Mouse (Mus musculus) liver, embryonic 14.5 days (tissue): Measurements from ENCODE around the gene Ccser1. TPM values are rescaled to one million over a fixed set of nuclear protein-coding genes. Genes with fewer than 3 reads are reported as not detected.
"Not testable (repeated sequence)": the region's sequence is repeated elsewhere in the genome, so short reads cannot be mapped to it uniquely, and the experiment has no call there.

Experiments
- ATAC-seq: fragments of 200-750 bp; cut with Nextera tagmentation; 2 replicates; pipeline ENCODE4 v1.8.0; 2017; ENCODE audit warnings: moderate number of reproducible peaks, mild to moderate bottlenecking, moderate library complexity; ENCODE audit not compliant: insufficient read depth
- DNase-seq, 3 experiments: peaks; one replicate each; pipeline ENCODE4 v3.0.0-alpha.2; 2012 to 2013; ENCODE audit warnings: low read depth in 3 of 3, low spot score in 3 of 3
- H3K27ac ChIP-seq: fragments of 300-500 bp; sonication (generic); 2 replicates; pipeline ENCODE4 v1.5.1; 2014; ENCODE audit warnings: moderate library complexity, mild to moderate bottlenecking, control low read depth, inconsistent platforms
- H3K27me3 ChIP-seq: fragments of 300-500 bp; sonication (generic); 2 replicates; pipeline ENCODE4 v1.6.1; 2014; ENCODE audit warnings: mild to moderate bottlenecking, low read length, moderate library complexity; ENCODE audit not compliant: control insufficient read depth, insufficient read depth
- H3K36me3 ChIP-seq: fragments of 300-500 bp; sonication (generic); replicated peaks from 2 replicates; pipeline ENCODE4 v1.6.1; 2014; ENCODE audit warnings: low read depth; ENCODE audit not compliant: control insufficient read depth, insufficient read depth
- H3K4me1 ChIP-seq, 2 experiments: fragments of 200-500 bp in 1 of 2; fragments of 300-500 bp in 1 of 2; sonication (generic) in 1 of 2; replicated peaks; 2 replicates each; pipeline ENCODE4 v1.6.1; 2012 to 2014; ENCODE audit warnings: antibody characterized with exemption in 1 of 2, inconsistent platforms in 1 of 2, low read length in 1 of 2; ENCODE audit not compliant: control insufficient read depth in 2 of 2, insufficient read depth in 2 of 2
- H3K4me2 ChIP-seq: fragments of 300-500 bp; sonication (generic); 2 replicates; pipeline ENCODE4 v1.6.1; 2014; ENCODE audit warnings: low read depth, mild to moderate bottlenecking, control low read depth, moderate library complexity
- H3K4me3 ChIP-seq, 2 experiments: fragments of 200-500 bp in 1 of 2; fragments of 300-500 bp in 1 of 2; sonication (generic) in 1 of 2; 2 replicates each; pipeline ENCODE4 v1.5.1; 2012 to 2014; ENCODE audit warnings: low read depth in 2 of 2, low read length in 2 of 2, mild to moderate bottlenecking in 2 of 2, control low read depth in 1 of 2, inconsistent platforms in 1 of 2, moderate library complexity in 1 of 2; ENCODE audit not compliant: insufficient read depth in 1 of 2
- H3K9ac ChIP-seq: fragments of 300-500 bp; sonication (generic); replicated peaks from 2 replicates; pipeline ENCODE4 v1.6.1; 2014; ENCODE audit warnings: mild to moderate bottlenecking, control low read depth, moderate library complexity
- H3K9me3 ChIP-seq: fragments of 300-500 bp; sonication (generic); 2 replicates; pipeline ENCODE4 v1.6.1; 2016; ENCODE audit warnings: low read length, mixed read lengths; ENCODE audit not compliant: control insufficient read depth
- CTCF ChIP-seq: IDR thresholded peaks from 2 replicates; pipeline ENCODE4 v1.5.1; 2016; ENCODE audit warnings: antibody characterized with exemption, low read depth, control low read depth
- EP300 ChIP-seq: IDR thresholded peaks from 2 replicates; pipeline ENCODE4 v1.6.1; 2016; ENCODE audit warnings: antibody characterized with exemption, low read depth
- WGBS: fragments of 180-500 bp; shearing (Covaris S2); extraction: QIAGEN DNeasy Blood & Tissue Kit; methylation state at CpG from one replicate; pipeline ENCODE4 v1.1.7; 2014; ENCODE audit not compliant: insufficient replicate concordance; 5-methylcytosine and 5-hydroxymethylcytosine counted together
- polyA plus RNA-seq, 2 experiments: library from polyadenylated mRNA; depleted of rRNA in 1 of 2; stranded (reverse) in 1 of 2; unstranded in 1 of 2; fragments of >200 nt; fragmentation: Nextera tagmentation in 1 of 2; extraction: Ambion mirVana in 1 of 2; gene quantifications; 2 replicates each; pipeline versions ENCODE4 v1.2.1 to v1.2.3; 2012 to 2014

Ccser1 gene
- polyA plus RNA-seq, 2 experiments: 0.09 TPM

GRCm38 (mm10) chr6:61248700-61249099, 68.6 kb downstream of the Ccser1 start:
- no peaks in the 10 kb centered on the region for H3K27me3 ChIP-seq
- H3K9me3 ChIP-seq: no peaks in the 10 kb centered on the region
- no peaks in the 10 kb centered on the region for H3K4me1 ChIP-seq
- no peak overlapping the region for H3K4me3 ChIP-seq
- no peak overlapping the region for H3K27ac ChIP-seq
- ATAC-seq (no peak), DNase-seq (no peak)
- H3K9ac ChIP-seq: no peak overlapping the region
- H3K4me2 ChIP-seq: no peak overlapping the region
- no peaks in the 10 kb centered on the region for H3K36me3 ChIP-seq
- TF ChIP-seq CTCF (no peak), EP300 (no peak)
- WGBS: 72% methylated on average over 2 of the region's 2 CpGs

GRCm38 (mm10) chr6:61251232-61251631, 71.1 kb downstream of the Ccser1 start:
- Histone ChIP-seq H3K9ac (no peak overlapping the region), H3K36me3 (no peaks in the 10 kb centered on the region), H3K9me3 (no peaks in the 10 kb centered on the region), H3K27ac (no peak overlapping the region), H3K4me2 (no peak overlapping the region), H3K4me1 (no peaks in the 10 kb centered on the region), H3K4me3 (no peak overlapping the region), H3K27me3 (no peaks in the 10 kb centered on the region)
- 52% methylated on average over 1 of the region's 1 CpGs for WGBS
- TF ChIP-seq EP300 (no peak), CTCF (no peak)
- ATAC-seq: no peak
- no peak for DNase-seq

DNA sequence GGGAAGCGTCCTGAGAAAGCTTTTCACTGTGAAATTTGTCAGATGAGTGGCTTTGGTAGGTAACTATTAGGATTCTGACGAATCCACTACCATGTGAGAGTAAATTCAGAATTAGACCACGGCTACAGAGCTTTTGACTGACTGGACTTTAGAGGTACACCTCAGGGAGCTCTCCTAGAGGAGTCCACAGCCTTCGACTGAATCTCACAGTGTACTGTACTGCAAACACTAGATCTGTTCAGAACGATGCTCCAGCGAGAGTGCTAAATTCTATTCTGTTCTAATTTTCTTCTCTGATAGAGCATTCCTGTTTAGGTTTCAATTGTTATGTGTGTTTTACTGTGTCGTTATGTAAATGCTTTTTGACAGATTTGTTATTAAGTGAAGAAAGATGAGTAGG, 72.8 kb downstream of the Ccser1 start:
- TF ChIP-seq CTCF (no peak), EP300 (no peak)
- 64% methylated on average over 7 of the region's 7 CpGs for WGBS
- no peak for DNase-seq

DNA sequence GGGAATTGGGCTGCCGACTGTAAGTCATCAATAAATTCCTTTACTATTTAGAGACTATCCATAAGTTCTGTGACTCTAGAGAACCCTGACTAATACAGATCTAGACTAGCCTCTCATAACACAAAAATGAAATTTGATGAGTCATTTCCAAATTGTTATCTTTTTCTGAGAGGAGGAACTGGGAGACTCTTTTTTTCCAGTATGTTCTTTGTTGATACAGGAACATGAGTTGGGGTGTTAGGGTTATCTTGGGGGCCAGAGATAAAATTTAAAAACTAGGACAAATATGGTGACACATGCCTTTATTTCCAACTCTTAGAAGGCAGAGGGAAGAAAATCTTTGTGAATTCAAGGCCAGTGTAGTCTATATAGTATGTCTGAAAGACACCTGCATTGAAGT, 75.8 kb downstream of the Ccser1 start:
- H3K4me3 ChIP-seq, ATAC-seq, H3K36me3 ChIP-seq, H3K9me3 ChIP-seq, DNase-seq, H3K27me3 ChIP-seq, H3K9ac ChIP-seq, H3K27ac ChIP-seq, H3K4me2 ChIP-seq, H3K4me1 ChIP-seq: not testable (repeated sequence)
- WGBS: no CpG with 5 or more reads among the region's 1 CpGs

More for the DNA sequence above, 72.8 kb downstream of the Ccser1 start:
- Histone ChIP-seq H3K27ac (no peak overlapping the region), H3K4me1 (no peaks in the 10 kb centered on the region), H3K4me2 (no peak overlapping the region), H3K9ac (no peak overlapping the region), H3K9me3 (no peaks in the 10 kb centered on the region), H3K36me3 (no peaks in the 10 kb centered on the region), H3K27me3 (no peaks in the 10 kb centered on the region), H3K4me3 (no peak overlapping the region)
- ATAC-seq: no peak

- Histone ChIP-seq H3K27me3 (no peaks in the 10 kb centered on the region), H3K4me3 (no peak overlapping the region), H3K36me3 (no peaks in the 10 kb centered on the region), H3K4me1 (0 out of 4 replicates have a peak, but pooled peaks cover 0 to 2% of the 10 kb centered on the region in 2 experiments), H3K9ac (no peak overlapping the region), H3K27ac (no peak overlapping the region), H3K9me3 (no peaks in the 10 kb centered on the region), H3K4me2 (no peak overlapping the region)
- WGBS: 56% methylated on average over 10 of the region's 10 CpGs
- TF ChIP-seq EP300 (no peak), CTCF (no peak)
- ATAC-seq: no peak
- no peak for DNase-seq
Observed at GRCm38 (mm10) chr6:61258847-61259634, 78.9 kb downstream of the Ccser1 start.
